Mouse (Mus musculus) liver, postnatal 0 days (tissue): Measurements from ENCODE around the gene Lysmd2.

Source experiments
- CTCF ChIP-seq: sonication (generic); IDR thresholded peaks from 2 replicates; pipeline ENCODE4 v1.5.1; 2016; ENCODE audit warnings: antibody characterized with exemption, low read depth
- EP300 ChIP-seq: IDR thresholded peaks from 2 replicates; pipeline ENCODE4 v1.6.1; 2016; ENCODE audit warnings: antibody characterized with exemption, low read depth, mild to moderate bottlenecking

GRCm38 (mm10) chr9:75618836-75619400 is 6.6 kb upstream of the Lysmd2 start:
- no peak for TF ChIP-seq CTCF
- no peak for TF ChIP-seq EP300
